Mouse (Mus musculus): Measurements from ENCODE around the gene Prdm10. TPM values are rescaled to one million over a fixed set of nuclear protein-coding genes. Genes with fewer than 3 reads are reported as not detected.
A peak's percentile ranks its signal among the peaks of the same experiment; 100 is the strongest.

Prdm10 gene
- polyA plus RNA-seq, 2 experiments from 2014 or later: 7.3 to 7.8 TPM

- no peak for ATAC-seq
Observed at GRCm38 (mm10) chr9:31371740-31372139, 91.4 kb downstream of the Prdm10 start.

- no peak for ATAC-seq
Observed at GRCm38 (mm10) chr9:31376661-31377060, 96.3 kb downstream of the Prdm10 start.

GRCm38 (mm10) chr9:31384786-31385499, 104.6 kb downstream of the Prdm10 start:
- no peak for ATAC-seq

- peak; percentile 27 for ATAC-seq
Observed at GRCm38 (mm10) chr9:31385500-31385869, 105.1 kb downstream of the Prdm10 start.

- peak; percentile 97 for ATAC-seq
Observed at GRCm38 (mm10) chr9:31385947-31386354, 105.6 kb downstream of the Prdm10 start, which contains the start of gene Nfrkb. TSS of gene Nfrkb (plus strand) at chr9:31386192.

GRCm38 (mm10) chr9:31386368-31387180, 106.2 kb downstream of the Prdm10 start:
- peak; percentile 20 for ATAC-seq

- ATAC-seq: no peak
Observed at GRCm38 (mm10) chr9:31387206-31387605, 106.9 kb downstream of the Prdm10 start.

GRCm38 (mm10) chr9:31400441-31400840, 120.1 kb downstream of the Prdm10 start:
- peak; percentile 70 for ATAC-seq

GRCm38 (mm10) chr9:31404311-31404710, 124.0 kb downstream of the Prdm10 start:
- ATAC-seq: no peak

- ATAC-seq: no peak
Observed at GRCm38 (mm10) chr9:31405217-31405616, 124.9 kb downstream of the Prdm10 start.

GRCm38 (mm10) chr9:31412165-31412564, 131.8 kb downstream of the Prdm10 start:
- ATAC-seq: no peak

- no peak for ATAC-seq
Observed at GRCm38 (mm10) chr9:31418821-31419220, 138.5 kb downstream of the Prdm10 start.

- ATAC-seq: no peak
Observed at GRCm38 (mm10) chr9:31422143-31422542, 141.8 kb downstream of the Prdm10 start.

- no peak for ATAC-seq
Observed at GRCm38 (mm10) chr9:31428971-31429370, 148.6 kb downstream of the Prdm10 start.

- no peak for ATAC-seq
Observed at GRCm38 (mm10) chr9:31430011-31430410, 149.7 kb downstream of the Prdm10 start.

Other genes starting within 250 kb of the Prdm10 start
- 1 to 10 TPM; 5.9 to 7.0 TPM for gene Zbtb44, start 249.9 kb upstream of the Prdm10 start, polyA plus RNA-seq (2017; shearing (Covaris generic))
- gene St14, start 148.7 kb upstream of the Prdm10 start, polyA plus RNA-seq (2017; shearing (Covaris generic)): 1 to 10 TPM; 3.9 to 7.7 TPM
- 10 to 100 TPM; 66.4 to 72.8 TPM for gene Aplp2, start 68.7 kb upstream of the Prdm10 start, polyA plus RNA-seq (2017; shearing (Covaris generic))
- 10 to 100 TPM; 26.8 to 32.0 TPM for gene Nfrkb, start 105.7 kb downstream of the Prdm10 start, polyA plus RNA-seq (2017; shearing (Covaris generic))
- gene Tmem45b, start 183.9 kb downstream of the Prdm10 start, polyA plus RNA-seq (2017; shearing (Covaris generic)): not detected

All from activated CD4-positive, CD25-positive, alpha-beta regulatory T cell, adult 4 months (primary cell).